Mouse (Mus musculus) heart, embryonic 12.5 days (tissue): Measurements from ENCODE around the gene Acap2. TPM values are rescaled to one million over a fixed set of nuclear protein-coding genes. Genes with fewer than 3 reads are reported as not detected.

Experiments
- ATAC-seq: fragments of 200-750 bp; cut with Nextera tagmentation; 2 replicates; pipeline ENCODE4 v1.8.0; 2017; ENCODE audit warnings: moderate TSS enrichment, moderate library complexity; ENCODE audit not compliant: insufficient number of reproducible peaks, low FRiP score
- H3K27ac ChIP-seq: fragments of 300-500 bp; sonication (generic); 2 replicates; pipeline ENCODE4 v1.5.1; 2016; ENCODE audit warnings: mild to moderate bottlenecking, moderate library complexity; ENCODE audit not compliant: poor library complexity, severe bottlenecking
- H3K27me3 ChIP-seq: fragments of 300-500 bp; sonication (generic); replicated peaks from 2 replicates; pipeline ENCODE4 v1.6.1; 2016; ENCODE audit warnings: mild to moderate bottlenecking, moderate library complexity
- H3K36me3 ChIP-seq: fragments of 300-500 bp; sonication (generic); 2 replicates; pipeline ENCODE4 v1.6.1; 2016; ENCODE audit warnings: mild to moderate bottlenecking, moderate library complexity
- H3K4me1 ChIP-seq: fragments of 300-500 bp; sonication (generic); replicated peaks from 2 replicates; pipeline ENCODE4 v1.6.1; 2016; ENCODE audit warnings: mild to moderate bottlenecking
- H3K4me2 ChIP-seq: fragments of 300-500 bp; sonication (generic); 2 replicates; pipeline ENCODE4 v1.6.1; 2016; ENCODE audit warnings: mild to moderate bottlenecking, moderate library complexity
- H3K4me3 ChIP-seq: fragments of 300-500 bp; sonication (generic); 2 replicates; pipeline ENCODE4 v1.5.1; 2016; ENCODE audit warnings: mild to moderate bottlenecking
- H3K9ac ChIP-seq: fragments of 300-500 bp; sonication (generic); 2 replicates; pipeline ENCODE4 v1.6.1; 2016; ENCODE audit warnings: mild to moderate bottlenecking, moderate library complexity
- H3K9me3 ChIP-seq: fragments of 300-500 bp; sonication (generic); replicated peaks from 2 replicates; pipeline ENCODE4 v1.6.1; 2016; ENCODE audit warnings: mild to moderate bottlenecking, moderate library complexity
- WGBS: fragments of 180-500 bp; shearing (Covaris S2); methylation state at CpG from one replicate; pipeline ENCODE4 v1.1.7; 2016; 5-methylcytosine and 5-hydroxymethylcytosine counted together
- polyA plus RNA-seq: library from polyadenylated mRNA; unstranded; fragments of >200 nt; fragmentation: Nextera tagmentation; extraction: Ambion mirVana; gene quantifications from 2 replicates; pipeline ENCODE4 v1.2.1, GENCODE M21; 2016

Gene Acap2
- polyA plus RNA-seq = 17.0 and 18.0 TPM in 2 replicates

DNA sequence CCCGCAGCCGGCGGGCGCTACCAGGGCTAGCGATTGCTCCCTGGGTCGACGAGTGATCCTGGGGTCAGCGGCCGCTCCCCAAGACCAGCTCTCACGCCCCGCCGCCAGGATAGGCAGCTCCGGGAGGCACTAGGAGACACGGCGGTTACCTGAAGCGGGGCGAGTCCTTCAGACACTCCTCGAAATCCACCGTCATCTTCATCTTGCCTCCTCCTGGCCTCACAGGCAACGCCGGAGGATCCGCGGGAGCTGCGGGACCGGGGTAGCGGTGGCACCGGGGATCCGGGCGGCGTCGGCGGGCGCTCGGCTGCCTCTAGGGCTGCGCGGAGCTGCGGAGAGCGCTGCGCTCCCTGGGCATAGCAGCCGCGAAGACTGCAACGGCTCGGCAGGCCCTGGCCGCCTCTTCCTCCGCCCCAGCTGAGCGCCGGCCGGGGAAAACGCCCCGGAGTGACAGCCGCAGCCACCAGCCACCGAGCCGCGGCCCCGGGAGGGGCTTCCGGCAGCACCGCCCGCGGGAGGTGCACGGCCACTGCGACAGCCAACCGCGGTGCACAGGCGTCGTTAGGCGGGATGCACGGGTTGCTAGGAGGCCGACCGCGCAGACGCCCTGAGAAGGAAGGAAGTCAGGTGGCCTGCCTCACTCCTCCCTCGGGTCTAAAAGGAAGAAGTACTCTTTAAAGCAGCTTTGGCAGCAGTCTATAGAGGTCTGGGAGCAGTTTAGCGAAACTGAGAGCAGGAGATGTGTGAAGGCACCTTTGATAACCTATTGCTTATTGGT is at the start of gene Acap2:
Acap2 (minus strand) TSS at position 456 of the 778 bp plus-strand sequence.
- H3K4me1 ChIP-seq = peaks cover 11% of the 10 kb centered on the region
- peak; percentile 99 for ATAC-seq
- peak within 1 kb of the TSS; percentile 92 for H3K4me3 ChIP-seq
- H3K27me3 ChIP-seq = no peaks in the 10 kb centered on the region
- no peaks in the 10 kb centered on the region for H3K36me3 ChIP-seq
- under 1% methylated on average over 73 of the region's 73 CpGs for WGBS
- H3K27ac ChIP-seq = peak within 1 kb of the TSS; percentile 90
- H3K9ac ChIP-seq = peak within 1 kb of the TSS; percentile 92
- H3K9me3 ChIP-seq = no peaks in the 10 kb centered on the region
- peak within 1 kb of the TSS; percentile 85 for H3K4me2 ChIP-seq

- H3K9ac ChIP-seq = no peak overlapping the region
- H3K36me3 ChIP-seq = peaks cover 16% of the 10 kb centered on the region
- H3K4me1 ChIP-seq = no peaks in the 10 kb centered on the region
- no peaks in the 10 kb centered on the region for H3K9me3 ChIP-seq
- H3K27me3 ChIP-seq = no peaks in the 10 kb centered on the region
- 94% methylated on average over 3 of the region's 3 CpGs for WGBS
- ATAC-seq = no peak
- H3K4me2 ChIP-seq = no peak overlapping the region
- H3K4me3 ChIP-seq = no peak overlapping the region
- H3K27ac ChIP-seq = no peak overlapping the region
Measured at GRCm38 (mm10) chr16:31249401-31249800, 48.4 kb upstream of the Acap2 start.

DNA sequence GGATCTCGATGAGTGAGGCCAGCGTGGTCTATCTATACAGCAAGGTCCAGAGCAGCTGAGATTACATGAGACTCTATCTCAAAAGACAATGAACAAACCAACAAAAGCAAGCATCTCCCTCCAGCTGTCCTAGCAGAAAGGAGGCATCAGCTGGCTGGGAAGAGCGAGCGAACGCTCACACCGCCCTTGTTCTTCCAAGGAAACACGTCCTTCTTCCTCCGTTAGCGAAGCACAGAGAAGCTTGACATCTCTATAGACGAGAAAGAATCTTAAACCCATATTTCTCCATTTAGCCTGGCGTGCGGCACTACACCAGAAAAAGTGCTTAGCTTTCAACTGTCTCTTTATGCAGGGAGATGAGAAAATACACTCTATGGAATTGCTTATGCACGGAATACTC is 47.7 kb upstream of the Acap2 start:
- 94% methylated on average over 13 of the region's 13 CpGs for WGBS
- Histone ChIP-seq H3K36me3 (peaks cover 16% of the 10 kb centered on the region), H3K27me3 (no peaks in the 10 kb centered on the region), H3K4me3 (no peak overlapping the region), H3K4me2 (no peak overlapping the region), H3K9ac (no peak overlapping the region), H3K27ac (no peak overlapping the region), H3K4me1 (no peaks in the 10 kb centered on the region), H3K9me3 (no peaks in the 10 kb centered on the region)
- ATAC-seq = no peak

DNA sequence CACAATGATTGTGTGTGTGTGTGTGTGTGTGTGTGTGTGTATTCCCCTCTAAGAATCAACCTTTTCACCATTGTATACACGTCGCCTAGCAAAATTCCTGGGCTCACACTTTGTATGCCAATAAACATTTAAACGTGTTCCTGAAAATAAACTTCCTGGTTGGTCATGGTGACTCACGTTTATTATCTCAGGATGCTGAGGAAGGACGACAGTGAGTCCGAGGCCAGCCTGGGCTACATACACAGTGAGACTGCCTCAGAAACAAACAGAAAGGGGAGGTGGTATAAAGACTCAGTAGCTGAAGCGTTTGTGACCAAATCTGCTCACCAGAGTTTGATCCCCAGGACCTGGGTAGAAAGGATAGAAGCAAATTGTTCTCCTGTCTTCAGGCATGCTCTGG is 46.4 kb upstream of the Acap2 start:
- no peak overlapping the region for H3K9ac ChIP-seq
- WGBS = 72% methylated on average over 7 of the region's 7 CpGs
- H3K4me3 ChIP-seq = no peak overlapping the region
- H3K4me1 ChIP-seq = no peaks in the 10 kb centered on the region
- no peak overlapping the region for H3K4me2 ChIP-seq
- H3K36me3 ChIP-seq = peaks cover 11% of the 10 kb centered on the region; the same call in 1 of the 2 replicates
- H3K9me3 ChIP-seq = no peaks in the 10 kb centered on the region
- no peaks in the 10 kb centered on the region for H3K27me3 ChIP-seq
- no peak overlapping the region for H3K27ac ChIP-seq
- no peak for ATAC-seq

GRCm38 (mm10) chr16:31244053-31244452 is 43.0 kb upstream of the Acap2 start:
- Histone ChIP-seq H3K4me1 (no peaks in the 10 kb centered on the region), H3K36me3 (no peaks in the 10 kb centered on the region), H3K27me3 (no peaks in the 10 kb centered on the region), H3K4me2 (no peak overlapping the region), H3K9ac (no peak overlapping the region), H3K9me3 (no peaks in the 10 kb centered on the region), H3K4me3 (no peak overlapping the region), H3K27ac (no peak overlapping the region)
- 85% methylated on average over 3 of the region's 3 CpGs for WGBS
- ATAC-seq = no peak

DNA sequence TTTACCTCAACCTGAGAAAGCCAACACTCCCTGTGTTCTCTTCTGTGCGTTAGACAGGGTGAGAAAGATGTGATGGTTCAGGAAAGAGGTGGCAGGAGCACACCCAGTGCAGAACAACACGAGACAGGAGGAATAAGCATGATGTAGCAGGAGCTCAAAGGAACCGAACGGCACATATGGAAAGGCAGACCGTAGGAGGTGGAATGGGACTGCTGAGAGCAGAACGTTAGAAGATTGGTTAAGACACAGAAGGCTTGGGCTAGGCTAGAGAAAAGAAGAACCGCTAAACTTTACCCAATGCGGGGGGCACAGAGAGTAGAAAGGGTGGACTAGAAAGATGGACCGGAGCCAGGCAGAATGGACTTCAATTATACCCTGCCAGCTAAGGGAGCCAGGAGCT is 40.4 kb upstream of the Acap2 start:
- H3K27ac ChIP-seq = no peak overlapping the region
- H3K4me2 ChIP-seq = no peak overlapping the region
- H3K9me3 ChIP-seq = no peaks in the 10 kb centered on the region
- 84% methylated on average over 9 of the region's 9 CpGs for WGBS
- H3K4me1 ChIP-seq = 0 out of 2 replicates have a peak, but pooled peaks cover 4% of the 10 kb centered on the region
- H3K4me3 ChIP-seq = no peak overlapping the region
- H3K27me3 ChIP-seq = no peaks in the 10 kb centered on the region
- ATAC-seq = no peak
- no peaks in the 10 kb centered on the region for H3K36me3 ChIP-seq
- no peak overlapping the region for H3K9ac ChIP-seq

GRCm38 (mm10) chr16:31240569-31240968 is 39.5 kb upstream of the Acap2 start:
- WGBS = 85% methylated on average over 8 of the region's 8 CpGs
- H3K4me3 ChIP-seq = no peak overlapping the region
- H3K4me2 ChIP-seq = no peak overlapping the region
- H3K9ac ChIP-seq = no peak overlapping the region
- ATAC-seq = no peak
- H3K4me1 ChIP-seq = peaks cover 10% of the 10 kb centered on the region
- H3K27me3 ChIP-seq = no peaks in the 10 kb centered on the region
- no peaks in the 10 kb centered on the region for H3K9me3 ChIP-seq
- no peaks in the 10 kb centered on the region for H3K36me3 ChIP-seq
- H3K27ac ChIP-seq = no peak overlapping the region

DNA sequence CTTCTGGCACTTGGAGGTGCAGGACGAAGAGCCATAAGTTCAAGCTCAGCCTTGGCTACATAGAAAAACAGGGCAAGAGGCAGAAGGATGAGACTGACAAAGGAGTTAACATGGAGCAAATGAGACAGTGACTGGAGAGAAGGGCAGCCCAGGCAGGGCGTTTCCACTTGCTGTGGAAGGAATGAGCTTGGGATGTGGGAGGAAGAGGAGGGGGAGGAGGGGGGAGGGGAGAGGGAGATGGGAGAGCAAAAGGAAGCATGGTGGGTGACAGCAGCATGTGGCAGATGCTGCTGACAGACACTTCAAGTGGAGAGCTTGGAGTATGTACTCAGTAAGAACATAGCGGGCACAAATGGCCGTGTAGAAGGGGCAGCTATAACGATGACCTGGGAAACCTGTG is 37.2 kb upstream of the Acap2 start:
- H3K27ac ChIP-seq = no peak overlapping the region
- no peak overlapping the region for H3K4me2 ChIP-seq
- peaks cover 23% of the 10 kb centered on the region for H3K4me1 ChIP-seq
- 58% methylated on average over 5 of the region's 5 CpGs for WGBS
- H3K9ac ChIP-seq = no peak overlapping the region
- H3K9me3 ChIP-seq = no peaks in the 10 kb centered on the region
- H3K27me3 ChIP-seq = 0 out of 2 replicates have a peak, but pooled peaks cover 3% of the 10 kb centered on the region
- no peaks in the 10 kb centered on the region for H3K36me3 ChIP-seq
- no peak for ATAC-seq
- no peak overlapping the region for H3K4me3 ChIP-seq

GRCm38 (mm10) chr16:31235457-31236310 is 34.6 kb upstream of the Acap2 start:
- peak overlapping the region; percentile 28 for H3K4me3 ChIP-seq

GRCm38 (mm10) chr16:31234808-31235456 is 33.9 kb upstream of the Acap2 start:
- ATAC-seq = no peak
- H3K4me2 ChIP-seq = peak overlapping the region; percentile 64; the same call in 1 of the 2 replicates
- WGBS = 78% methylated on average over 12 of the region's 12 CpGs
- peaks cover 27% of the 10 kb centered on the region for H3K4me1 ChIP-seq
- no peak overlapping the region for H3K4me3 ChIP-seq
- no peaks in the 10 kb centered on the region for H3K36me3 ChIP-seq
- 0 out of 2 replicates have a peak, but pooled peaks cover 3% of the 10 kb centered on the region for H3K27me3 ChIP-seq
- H3K9me3 ChIP-seq = peaks cover 7% of the 10 kb centered on the region; the same call in 1 of the 2 replicates
- H3K9ac ChIP-seq = no peak overlapping the region
- no peak overlapping the region for H3K27ac ChIP-seq

More at GRCm38 (mm10) chr16:31235457-31236310, 34.6 kb upstream of the Acap2 start:
- ATAC-seq = no peak
- H3K4me2 ChIP-seq = peak overlapping the region; percentile 64
- H3K9ac ChIP-seq = 0 out of 2 replicates have a peak overlapping the region, but pooled peaks have one; percentile 39
- H3K27ac ChIP-seq = no peak overlapping the region
- H3K27me3 ChIP-seq = 0 out of 2 replicates have a peak, but pooled peaks cover 3% of the 10 kb centered on the region
- H3K36me3 ChIP-seq = no peaks in the 10 kb centered on the region
- WGBS = 14% methylated on average over 18 of the region's 18 CpGs
- peaks cover 27% of the 10 kb centered on the region for H3K4me1 ChIP-seq
- H3K9me3 ChIP-seq = peaks cover under 1% of the 10 kb centered on the region; the same call in 1 of the 2 replicates
